Mouse (Mus musculus): Measurements from ENCODE around the gene Ntrk3.

Ntrk3 gene

DNA sequence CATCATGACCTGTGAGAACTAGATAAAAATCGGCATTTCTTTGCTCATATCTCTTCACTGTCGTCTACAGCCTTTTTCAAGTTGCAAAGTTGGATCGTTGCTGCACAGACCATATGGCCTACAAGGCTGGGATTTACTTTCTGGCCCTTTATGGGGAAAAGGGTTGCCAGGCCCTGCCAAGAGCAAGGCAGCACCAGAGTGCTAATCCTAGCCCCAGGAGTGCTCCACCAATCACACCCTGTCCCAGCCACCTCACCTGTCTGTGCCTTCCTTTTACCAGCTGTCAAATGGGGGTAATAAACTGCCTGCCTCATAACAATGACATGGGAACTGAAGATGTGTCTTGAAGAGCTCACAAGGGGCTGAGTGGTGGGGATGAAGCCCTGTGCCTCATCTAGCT is 218.1 kb downstream of the Ntrk3 start:
- no peak for DNase-seq (ENCODE audit: low spot score)

DNA sequence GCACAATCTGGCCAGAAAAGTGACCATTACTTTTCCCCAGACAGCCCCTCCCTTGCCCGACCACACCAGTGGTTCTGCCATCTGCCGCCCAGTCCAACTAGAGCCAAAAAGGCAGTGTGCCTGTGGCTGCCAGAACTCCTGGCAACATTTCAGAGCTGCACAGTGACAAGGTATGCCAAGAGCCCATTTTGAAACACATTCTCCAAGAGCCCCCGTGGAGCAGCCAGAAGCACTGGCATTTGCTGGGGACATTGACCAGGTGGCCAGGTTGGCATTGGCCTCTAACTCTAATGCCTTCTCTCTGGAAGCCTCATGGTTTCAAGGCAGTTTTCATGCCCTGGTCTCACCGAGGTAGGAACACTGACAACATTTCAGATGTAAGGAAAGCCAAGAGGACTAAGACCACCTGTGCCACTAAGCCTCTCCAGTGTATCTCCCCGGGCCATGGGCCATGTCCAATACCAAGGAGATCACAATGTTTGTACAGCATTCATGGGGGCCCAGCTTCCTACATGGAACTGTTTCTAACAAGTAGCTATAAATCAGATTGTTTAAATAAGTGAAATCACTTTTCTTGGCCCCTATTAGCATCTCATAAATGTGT is 218.9 kb downstream of the Ntrk3 start:
- no peak for DNase-seq (ENCODE audit: low spot score)

DNA sequence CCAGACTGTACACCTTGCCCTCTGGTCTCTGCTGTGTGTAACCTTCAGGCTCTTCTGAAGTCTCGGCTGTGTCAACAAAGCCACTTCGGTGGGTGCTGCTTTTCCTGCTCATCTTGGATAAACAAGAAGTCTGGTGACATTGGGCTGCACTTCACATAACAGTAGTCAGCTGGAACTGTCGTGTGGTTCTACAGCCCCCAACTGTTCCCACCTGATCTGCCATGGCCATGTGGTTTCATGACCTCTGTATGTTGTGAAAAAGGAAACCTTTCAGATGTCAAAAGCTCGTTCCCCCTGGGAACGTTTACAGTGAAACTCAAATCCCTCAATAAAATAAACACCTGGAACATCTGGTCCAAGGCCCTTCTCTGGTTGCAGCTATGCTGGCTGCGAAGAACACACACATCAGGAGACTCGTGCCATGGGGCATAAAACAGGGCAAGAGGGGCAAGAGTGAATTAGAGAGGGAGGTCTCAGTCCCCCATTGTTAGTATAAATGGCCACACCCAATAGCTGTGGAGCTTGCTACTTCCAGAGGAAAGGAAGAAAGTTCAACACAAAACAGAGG is 222.7 kb downstream of the Ntrk3 start:
- DNase-seq (ENCODE audit: low spot score) = no peak

DNA sequence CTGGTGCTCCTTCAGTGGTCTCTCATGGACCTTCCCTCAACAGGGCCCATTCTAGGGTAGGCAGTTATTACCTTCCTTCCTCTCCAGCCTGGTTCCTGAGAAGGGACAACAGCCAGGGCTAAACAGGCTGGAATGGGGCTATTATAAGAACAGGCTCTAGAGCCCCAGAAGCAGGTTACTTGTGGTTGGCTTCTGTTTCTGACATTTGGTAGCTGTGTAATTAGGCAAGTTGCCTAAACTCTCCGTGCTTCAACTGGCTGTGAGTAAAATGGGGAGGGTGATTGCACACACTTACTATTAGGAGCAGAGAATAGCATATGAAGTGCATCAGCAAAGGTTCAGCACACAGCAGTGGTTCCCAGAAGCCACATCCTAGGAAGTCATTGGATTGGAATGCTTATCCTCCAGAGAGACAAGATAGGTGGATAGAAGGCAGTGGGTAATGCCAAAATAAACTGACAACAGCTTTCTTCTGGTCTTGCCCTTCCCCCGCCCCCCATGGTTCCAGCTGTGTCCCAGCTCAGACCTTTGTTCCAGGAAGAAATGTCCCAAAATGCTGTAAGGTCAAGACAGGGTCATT is 230.7 kb downstream of the Ntrk3 start:
- no peak for DNase-seq (ENCODE audit: low spot score)

DNA sequence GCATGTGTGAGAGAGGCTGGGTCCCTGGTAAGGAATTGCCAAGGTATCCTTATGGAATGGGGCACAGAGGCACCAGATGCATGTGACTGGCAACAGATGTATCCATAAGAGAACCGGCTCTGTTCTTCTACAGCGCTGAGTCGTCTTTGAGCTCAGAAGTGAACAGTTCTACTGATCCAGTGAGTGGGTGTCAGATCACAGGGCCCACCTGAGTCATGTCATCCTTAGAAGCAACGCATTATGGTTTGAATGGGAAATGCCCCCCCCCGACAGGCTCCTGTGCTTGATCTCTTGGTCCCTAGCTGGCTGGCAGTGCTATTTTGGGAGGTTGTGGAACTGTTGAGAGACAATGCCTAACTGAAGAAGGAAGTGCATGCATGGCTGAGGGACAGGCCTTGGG is 236.9 kb downstream of the Ntrk3 start:
- DNase-seq (ENCODE audit: low spot score) = no peak

DNA sequence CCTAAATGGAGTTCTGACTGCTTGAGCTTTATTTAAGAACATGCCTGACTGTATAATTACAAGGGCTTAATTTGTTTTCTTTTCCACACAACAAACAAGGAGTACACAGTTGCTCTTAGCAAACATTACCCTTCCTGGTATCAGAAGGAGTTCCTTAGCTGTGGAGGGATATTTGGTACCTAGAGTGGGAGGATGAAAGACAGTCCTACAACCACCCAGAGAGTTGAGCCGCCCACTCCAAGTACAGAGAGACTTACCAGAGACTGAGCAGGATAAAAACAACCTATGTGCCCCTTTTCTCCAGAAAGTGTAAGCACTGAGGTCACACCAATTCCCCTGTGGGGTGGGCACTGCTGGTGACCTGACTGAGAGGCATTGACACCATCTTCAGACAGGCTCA is 237.8 kb downstream of the Ntrk3 start:
- no peak for DNase-seq (ENCODE audit: low spot score)

DNA sequence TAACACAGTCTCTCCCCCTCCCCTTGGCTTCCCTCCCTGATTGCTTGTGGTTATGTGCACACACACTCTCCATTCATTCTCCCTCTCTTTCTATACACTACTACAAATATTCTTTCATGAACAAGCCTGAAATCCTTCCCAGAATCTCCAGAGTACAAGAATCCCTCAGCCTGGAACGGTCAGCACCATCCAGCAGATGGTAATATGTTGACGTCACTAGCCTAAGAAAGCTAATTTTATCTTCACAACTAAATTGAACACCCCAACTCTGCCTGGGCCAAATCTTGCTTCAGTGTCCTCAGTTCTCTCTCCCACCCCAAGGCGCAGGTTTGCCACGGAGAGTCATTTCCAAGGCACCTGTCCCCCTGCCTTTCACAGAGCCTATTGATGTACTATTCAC is 239.5 kb downstream of the Ntrk3 start:
- DNase-seq (ENCODE audit: low spot score) = no peak

DNA sequence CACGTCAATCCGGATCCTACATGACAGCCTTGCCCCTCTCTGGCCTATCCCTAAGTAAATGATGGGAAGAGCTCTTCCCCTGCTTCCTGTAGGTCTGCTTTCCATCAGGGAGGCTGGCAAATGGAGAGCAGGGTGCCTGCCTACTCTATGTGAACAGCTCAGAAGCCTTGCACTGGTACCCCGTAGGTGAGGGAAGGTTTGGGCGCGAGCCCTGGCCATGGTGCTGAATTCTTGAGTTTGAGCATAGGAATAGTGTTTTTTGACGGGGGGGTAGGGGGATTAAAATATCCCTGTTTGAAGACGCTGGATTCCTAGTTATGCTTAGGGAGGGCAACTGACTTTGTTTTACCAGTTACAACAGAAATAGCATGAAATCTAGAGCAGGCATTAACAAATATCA is 240.0 kb downstream of the Ntrk3 start:
- DNase-seq (ENCODE audit: low spot score) = no peak

DNA sequence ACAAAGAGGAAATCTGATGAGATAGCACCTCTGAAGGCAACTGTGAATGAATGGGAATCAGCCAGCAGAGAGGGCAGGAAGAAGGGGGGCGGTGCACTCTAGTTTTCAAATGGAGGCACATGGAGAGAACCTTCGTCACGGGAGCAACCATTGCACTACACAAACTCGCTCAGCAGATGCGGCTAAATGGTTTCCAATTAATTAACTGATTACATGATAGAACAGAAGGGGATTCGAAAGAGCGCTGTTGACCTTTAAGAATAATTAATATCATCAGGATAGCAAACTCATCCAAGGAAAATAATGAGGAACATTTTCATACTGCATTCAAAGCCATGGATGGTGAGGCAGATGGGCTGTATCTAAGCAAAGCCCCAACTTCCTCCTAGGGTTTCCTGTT is 244.2 kb downstream of the Ntrk3 start:
- no peak for DNase-seq (ENCODE audit: low spot score)

DNA sequence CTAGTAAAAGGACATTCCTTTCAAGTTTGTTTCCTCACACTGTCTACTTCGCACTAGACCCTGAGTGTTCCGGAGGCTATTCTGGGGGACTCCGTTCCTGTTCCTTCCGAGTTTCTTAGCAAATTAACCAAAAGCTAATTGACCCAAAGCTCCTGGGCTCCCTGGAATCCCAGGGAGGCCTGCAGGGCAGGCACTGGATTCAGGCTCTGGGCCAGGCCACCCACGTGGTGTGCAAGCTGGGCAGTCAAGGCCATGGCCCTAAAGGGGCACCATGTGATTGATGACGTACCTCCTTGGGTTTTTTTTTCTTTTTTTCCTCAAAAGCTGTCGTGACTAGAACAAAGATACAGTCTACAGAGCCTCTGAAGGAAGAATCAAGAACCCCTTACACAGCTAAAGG is 246.6 kb downstream of the Ntrk3 start:
- DNase-seq (ENCODE audit: low spot score) = no peak

DNA sequence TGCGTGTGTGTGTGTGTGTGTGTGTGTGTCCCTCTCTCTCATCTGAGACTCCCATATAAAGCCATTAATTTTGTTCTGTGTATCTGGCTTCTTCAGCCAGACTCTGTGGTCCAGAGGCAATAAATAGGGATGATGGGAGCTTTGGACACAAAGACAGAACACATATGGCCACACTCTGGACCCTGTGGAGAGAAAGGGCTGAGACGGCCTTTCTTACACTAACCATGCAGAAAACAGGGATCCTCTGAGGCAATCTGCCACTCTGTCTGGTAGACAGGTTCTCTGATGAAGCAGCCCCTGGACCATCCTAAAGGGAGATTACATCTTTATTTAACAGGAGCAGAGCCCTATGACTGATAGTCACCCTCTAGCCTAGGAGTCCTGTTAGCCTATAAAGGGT is 253.5 kb downstream of the Ntrk3 start:
- no peak for DNase-seq (ENCODE audit: low spot score)

DNA sequence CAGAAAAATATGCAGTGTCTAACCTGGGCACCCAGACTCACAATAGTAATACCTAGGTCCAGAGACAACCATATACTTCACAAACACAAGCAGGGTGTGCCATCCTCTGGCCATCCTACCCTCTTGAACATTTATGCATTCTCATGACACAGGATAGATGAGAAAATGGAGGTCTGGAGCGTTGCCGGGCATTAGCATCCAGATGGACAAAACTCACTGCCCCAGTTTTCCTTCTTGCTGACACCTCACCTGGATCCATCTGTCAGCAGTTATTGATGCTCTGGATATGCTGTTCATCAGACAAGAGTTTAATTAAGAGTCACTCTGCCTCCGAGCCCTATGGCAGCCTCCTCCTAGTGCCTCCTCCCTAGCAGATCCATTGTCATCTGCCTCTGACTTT is 254.1 kb downstream of the Ntrk3 start:
- DNase-seq (ENCODE audit: low spot score) = no peak

DNA sequence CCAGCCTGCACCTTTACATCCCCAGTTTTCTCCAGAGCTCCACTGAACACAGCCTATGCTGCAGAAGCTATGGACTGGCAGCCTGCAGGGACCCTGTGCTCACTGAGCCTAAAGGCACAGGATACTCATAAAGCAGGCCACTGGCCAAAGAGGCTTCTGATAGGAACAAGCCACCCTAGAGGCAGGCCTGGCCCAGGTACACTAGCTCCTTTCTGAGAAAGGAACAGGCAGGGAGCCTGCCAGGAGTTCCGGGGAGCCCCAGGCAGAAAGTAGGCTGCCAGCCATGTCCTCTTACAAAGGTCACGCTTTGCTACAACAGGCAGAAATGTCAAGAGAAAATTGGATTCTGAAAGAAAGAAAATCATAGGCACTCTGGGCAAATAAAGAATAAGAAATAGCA is 254.8 kb downstream of the Ntrk3 start:
- no peak for DNase-seq (ENCODE audit: low spot score)

DNA sequence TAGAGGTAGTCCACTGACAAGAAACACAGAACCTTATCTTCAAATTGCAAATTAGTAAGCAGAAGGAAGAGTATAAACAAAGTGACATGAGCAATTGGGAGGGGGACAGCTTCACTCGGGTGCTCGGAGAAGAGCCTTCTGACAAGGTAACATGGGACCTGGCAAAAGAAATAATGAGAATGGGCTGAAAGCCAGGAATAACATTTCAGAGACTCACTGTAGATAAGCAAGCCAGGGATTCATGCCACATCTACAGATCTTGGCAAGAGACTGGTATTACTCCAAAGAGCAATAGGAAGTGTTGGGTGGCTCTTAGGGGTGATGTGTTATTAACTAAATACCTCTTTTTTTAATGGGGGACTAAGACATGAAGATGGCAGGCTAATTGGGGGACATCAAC is 258.9 kb downstream of the Ntrk3 start:
- no peak for DNase-seq (ENCODE audit: low spot score)

DNA sequence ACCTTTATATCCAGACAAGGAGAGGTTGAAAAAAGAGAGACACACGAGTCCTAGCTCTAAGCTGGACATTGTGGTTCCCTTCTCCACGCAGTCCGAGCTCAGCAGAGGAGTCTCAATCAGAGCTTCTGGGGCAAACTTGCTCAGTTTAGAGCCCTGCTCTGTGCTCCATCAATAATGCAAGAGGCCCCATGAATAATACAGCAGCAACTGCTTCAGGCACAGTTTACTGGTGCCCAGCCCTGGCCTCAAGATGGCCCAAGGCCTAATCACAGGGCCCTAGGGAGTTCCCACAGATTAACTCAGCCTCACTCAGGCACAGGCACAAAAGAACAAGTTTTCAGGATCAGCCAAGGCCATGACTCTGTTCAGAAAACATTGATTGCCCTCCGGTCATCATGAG is 266.1 kb downstream of the Ntrk3 start:
- DNase-seq (ENCODE audit: low spot score) = no peak

DNA sequence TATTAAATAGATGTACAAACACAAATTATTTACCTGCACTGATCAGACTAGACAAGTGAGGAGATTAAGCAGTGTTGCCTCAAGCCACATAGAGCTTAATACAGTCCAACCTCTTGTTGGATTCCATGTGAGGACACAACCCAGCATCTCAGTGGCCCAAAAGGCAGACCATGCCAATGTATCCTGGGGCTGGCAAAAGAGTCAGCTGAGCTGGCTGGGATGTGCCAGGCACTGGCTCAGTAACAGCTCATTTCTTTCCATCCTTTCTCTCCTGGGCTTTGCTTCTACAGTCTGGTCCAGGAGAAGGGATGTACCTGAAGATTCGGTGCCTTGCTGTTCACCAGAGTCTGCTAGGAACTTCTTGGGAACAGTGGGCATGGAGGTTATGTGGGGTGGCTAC is 266.5 kb downstream of the Ntrk3 start:
- no peak for DNase-seq (ENCODE audit: low spot score)

DNA sequence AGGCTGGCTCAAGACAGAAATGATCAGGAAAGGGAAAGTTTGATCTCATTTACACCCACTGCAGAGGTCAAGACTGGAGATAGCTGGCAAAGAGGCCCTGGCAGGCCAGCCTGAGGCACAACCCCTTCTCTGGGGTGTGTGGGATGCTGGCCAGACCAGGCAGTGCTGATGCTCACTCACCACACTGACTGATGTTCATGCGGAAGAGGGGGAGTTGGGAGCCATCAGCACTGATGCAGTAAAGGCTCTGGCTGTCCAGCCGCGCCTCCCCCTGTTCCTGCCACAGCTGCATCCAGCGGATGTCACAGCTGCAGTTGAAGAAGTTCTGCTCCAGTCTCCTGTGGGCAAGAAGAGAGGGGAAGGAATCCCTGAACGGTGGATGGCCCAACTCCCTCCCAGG is 275.2 kb downstream of the Ntrk3 start:
- no peak for DNase-seq (ENCODE audit: low spot score)

DNA sequence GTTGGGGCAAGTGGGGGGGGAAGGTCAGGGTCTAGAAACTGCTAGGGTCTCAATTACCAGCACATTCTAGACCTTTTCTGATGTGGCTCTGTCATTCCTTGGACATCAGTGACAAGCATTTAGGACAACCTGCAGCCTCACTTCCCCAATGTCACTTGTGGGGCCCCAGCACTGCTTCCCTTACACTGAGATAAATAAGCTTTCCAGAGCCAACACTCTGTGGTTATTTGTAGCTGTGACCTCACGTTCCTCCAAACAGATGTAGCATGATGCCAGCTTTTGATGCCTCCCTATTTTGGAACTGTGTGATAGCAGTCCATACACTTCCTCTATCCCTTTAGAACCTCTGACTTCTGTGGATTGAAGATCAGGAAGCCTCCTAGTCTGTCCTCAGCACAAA is 278.8 kb downstream of the Ntrk3 start:
- no peak for DNase-seq (ENCODE audit: low spot score)

DNA sequence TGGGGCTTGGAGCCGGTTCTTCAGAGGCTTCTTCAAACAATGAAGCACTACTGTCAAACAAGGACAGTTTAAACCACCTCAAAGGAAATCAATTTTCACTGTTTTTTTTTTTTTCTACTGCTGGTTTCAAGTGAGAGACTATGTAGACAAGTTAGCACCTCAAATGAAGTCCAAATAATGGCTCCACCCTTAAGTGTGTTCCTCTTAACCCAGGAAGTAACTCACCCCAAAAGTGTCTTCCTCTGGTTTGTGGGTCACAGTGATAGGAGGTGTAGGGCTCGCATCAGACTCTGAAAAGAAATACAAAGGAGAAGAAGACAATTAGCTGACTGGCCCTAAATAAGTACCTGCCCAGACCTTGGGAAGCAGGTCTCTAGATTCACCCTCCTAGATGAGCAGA is 286.1 kb downstream of the Ntrk3 start:
- no peak for DNase-seq (ENCODE audit: low spot score)

DNA sequence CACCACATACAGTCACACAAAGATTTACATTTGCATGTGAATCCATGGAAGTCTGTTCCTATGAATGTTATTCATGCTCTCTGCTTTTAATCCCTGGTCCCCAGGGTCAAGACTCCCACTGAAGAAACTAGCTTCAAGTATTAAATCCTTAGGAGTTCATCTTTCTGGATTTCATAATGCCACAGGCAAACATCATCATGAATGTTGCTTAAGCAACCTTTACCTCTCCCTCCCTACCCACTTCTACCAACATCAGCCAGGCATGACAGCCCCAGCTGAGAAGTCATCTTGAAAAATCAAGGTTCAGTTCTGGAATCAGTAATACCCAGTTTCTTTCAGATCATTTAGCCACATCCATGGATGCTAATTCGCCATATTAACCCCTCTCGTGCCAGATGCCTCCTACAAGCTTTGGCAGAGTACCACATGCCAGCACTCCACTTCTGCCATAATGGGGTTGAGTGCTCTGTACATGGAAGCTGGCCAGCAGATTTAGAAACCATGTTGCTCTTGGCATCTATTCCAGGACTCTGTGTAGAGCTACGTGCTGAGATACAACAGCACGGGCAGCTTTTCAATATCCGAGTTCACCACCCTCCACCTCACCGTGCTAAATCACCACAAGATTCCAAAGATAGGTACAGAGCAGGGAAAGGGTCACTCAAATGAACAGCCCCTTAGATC is 287.8 kb downstream of the Ntrk3 start:
- DNase-seq (ENCODE audit: low spot score) = no peak

DNA sequence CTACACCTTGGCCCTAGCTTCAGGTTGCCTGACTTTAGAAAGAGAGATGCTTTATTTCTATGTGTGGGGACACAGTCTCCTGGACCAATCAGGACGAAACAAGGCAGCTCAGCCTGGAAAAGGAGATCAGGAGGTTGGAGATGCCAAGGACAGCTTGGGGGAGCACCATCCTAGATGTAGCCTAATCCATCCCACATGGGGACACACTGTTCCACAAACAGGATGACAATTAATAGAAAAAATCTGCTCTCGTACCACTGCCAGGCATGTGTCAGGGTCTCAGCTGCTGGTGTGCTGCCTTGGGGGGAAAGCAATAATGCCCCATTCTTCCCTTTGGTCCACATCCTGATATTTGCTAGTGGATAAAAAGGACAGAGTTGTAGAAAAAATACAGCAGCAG is 289.0 kb downstream of the Ntrk3 start:
- no peak for DNase-seq (ENCODE audit: low spot score)

DNA sequence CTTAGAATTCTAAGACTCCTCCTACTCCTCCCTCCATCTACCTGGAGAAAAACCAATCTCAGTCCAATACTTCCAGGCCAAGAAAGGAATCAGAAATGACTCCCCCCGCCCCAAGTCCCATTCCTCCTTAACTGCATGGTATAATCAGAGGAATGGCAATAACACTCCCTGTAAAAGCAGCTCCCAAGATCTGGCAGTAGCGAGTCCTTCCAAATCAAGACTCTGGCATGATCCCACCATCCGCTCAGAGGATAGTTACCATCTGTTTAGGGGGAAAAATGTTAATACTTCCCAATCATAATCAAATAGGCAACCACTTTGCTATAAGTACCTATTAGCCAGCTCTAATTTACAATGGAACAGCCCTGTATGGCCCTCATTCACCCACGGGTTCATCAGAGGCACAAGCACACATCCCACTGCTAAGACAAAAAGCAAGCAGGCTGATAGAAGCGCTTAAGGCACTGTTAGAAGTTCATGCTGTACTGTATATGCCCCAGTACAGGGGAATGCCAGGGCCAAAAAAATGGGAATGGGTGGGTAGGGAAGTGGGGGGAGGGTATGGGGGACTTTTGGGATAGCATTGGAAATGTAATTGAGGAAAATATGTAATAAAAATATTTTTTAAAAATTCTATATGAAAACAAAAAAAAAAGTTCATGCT is 294.3 kb downstream of the Ntrk3 start:
- no peak for DNase-seq (ENCODE audit: low spot score)

DNA sequence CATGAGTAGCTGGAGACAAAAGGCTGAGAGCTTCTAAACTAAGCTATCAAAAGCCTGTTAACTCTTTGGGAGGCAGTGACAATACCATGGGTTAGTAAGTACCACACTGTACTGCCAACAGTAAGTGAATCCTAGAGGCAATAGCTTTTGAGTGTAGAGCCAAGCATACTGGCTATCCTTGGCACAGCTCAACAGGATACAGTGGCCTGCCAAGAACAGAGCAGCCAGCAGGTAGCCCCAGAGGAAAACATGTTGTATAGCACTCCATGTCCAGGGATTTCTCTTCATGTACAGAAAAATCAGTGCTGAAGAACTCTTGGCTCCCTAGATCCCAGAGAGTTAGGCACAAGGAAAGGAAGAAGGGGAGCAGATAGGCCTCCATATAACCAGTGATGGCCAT is 296.1 kb downstream of the Ntrk3 start:
- DNase-seq (ENCODE audit: low spot score) = no peak
